Mouse (Mus musculus) adrenal gland, postnatal 25 days (tissue): Measurements from ENCODE around the gene Nr1d1. TPM values are rescaled to one million over a fixed set of nuclear protein-coding genes. Genes with fewer than 3 reads are reported as not detected.

Experiments used
- DNase-seq: peaks from one replicate; pipeline ENCODE4 v3.0.0; 2021; ENCODE audit warnings: mixed read lengths
- total RNA-seq: library from RNA; stranded (reverse); gene quantifications from 2 replicates; pipeline ENCODE4 v1.2.3, GENCODE M21; 2021

Nr1d1 gene
- total RNA-seq, 1 experiment from 2014 or later = 238 TPM

GRCm38 (mm10) chr11:98751221-98751782 is 23.8 kb downstream of the Nr1d1 start:
- no peak for DNase-seq

- DNase-seq = peak; percentile 84
Measured at GRCm38 (mm10) chr11:98750351-98751201, 24.6 kb downstream of the Nr1d1 start.

- DNase-seq = no peak
Measured at GRCm38 (mm10) chr11:98749716-98750115, 25.4 kb downstream of the Nr1d1 start.

GRCm38 (mm10) chr11:98748506-98749416 is 26.4 kb downstream of the Nr1d1 start:
- no peak for DNase-seq

- no peak for DNase-seq
Measured at GRCm38 (mm10) chr11:98747804-98748505, 27.2 kb downstream of the Nr1d1 start.

- peak; percentile 86 for DNase-seq
Measured at GRCm38 (mm10) chr11:98746855-98747693, 28.1 kb downstream of the Nr1d1 start.

- DNase-seq = no peak
Measured at GRCm38 (mm10) chr11:98745932-98746853, 28.9 kb downstream of the Nr1d1 start.

GRCm38 (mm10) chr11:98744456-98745019 is 30.6 kb downstream of the Nr1d1 start:
- no peak for DNase-seq

- DNase-seq = no peak
Measured at GRCm38 (mm10) chr11:98743655-98744345, 31.3 kb downstream of the Nr1d1 start.

GRCm38 (mm10) chr11:98742397-98743291 is 32.5 kb downstream of the Nr1d1 start:
- no peak for DNase-seq

GRCm38 (mm10) chr11:98741622-98742396 is 33.3 kb downstream of the Nr1d1 start:
- DNase-seq = peak; percentile 87

GRCm38 (mm10) chr11:98741051-98741620 is 34.0 kb downstream of the Nr1d1 start:
- DNase-seq = no peak

GRCm38 (mm10) chr11:98740393-98741050 is 34.6 kb downstream of the Nr1d1 start, which contains the start of gene Thra:
Gene Thra (plus strand): TSS chr11:98740638.
- peak; percentile 71 for DNase-seq

- DNase-seq = no peak
Measured at GRCm38 (mm10) chr11:98740026-98740392, 35.1 kb downstream of the Nr1d1 start.

- DNase-seq = no peak
Measured at GRCm38 (mm10) chr11:98738925-98739324, 36.2 kb downstream of the Nr1d1 start.

GRCm38 (mm10) chr11:98738428-98738911 is 36.7 kb downstream of the Nr1d1 start:
- DNase-seq = no peak
